ENCODE assay signal across 13 mouse cellular contexts in genomic region chr15:79443856-79444410, GRCm38 (mm10). TPM values are rescaled to one million over a fixed set of nuclear protein-coding genes. Genes with fewer than 3 reads are reported as not detected.
DNase-seq lines count a peak whose midpoint lies in the region; TF ChIP-seq lines count a peak whose summit lies in the region.
"Had no signal": no experiment of that assay in that cellular context is flagged by ENCODE, and none has a peak within 500 bp of the region (broad histone marks: within the 10 kb centered on the region; RNA-seq: fewer than 3 reads in every experiment).

No protein-coding gene starts in this region.

- intact Hi-C loops in left cerebral cortex, adult 2 months (cut with DNase I), result loop anchor here (2.0 kb wide), 1 partner anchor 61 kb away; the partner anchor contains the start of gene Kcnj4
- intact Hi-C loops in left cerebral cortex, postnatal 36 days (cut with DNase I), result loop anchor here (5.0 kb wide), 1 partner anchor 42 kb away; the partner anchor contains the start of gene Tmem184b

- TF ChIP-seq CTCF in left cerebral cortex, adult 2 months (IDR thresholded peaks at IDR 0.05), result no peak

- DNase-seq in heart, adult 11 months, result peak; percentile 93
- no peak for DNase-seq in heart, adult 8-10 months (ENCODE audit: low spot score)
- peak in 1 of 2 experiments; percentile 70 for DNase-seq in left cerebral cortex, adult 2 months (ENCODE audit: extremely low spot score in 1 of 2, low spot score in 2 of 2)
- DNase-seq in left cerebral cortex, adult 8-10 months (ENCODE audit: low spot score in 2 of 2), result no peak
- DNase-seq in left cerebral cortex, postnatal 36 days (ENCODE audit: low spot score in 2 of 2), result peak; percentile 63 to 74
- peak; percentile 81 for DNase-seq in telencephalon, adult 2 months (ENCODE audit: low read depth, low spot score)
- no peak for DNase-seq in adrenal gland, adult (ENCODE audit: inconsistent age in 2 of 2, low spot score in 1 of 2)
- DNase-seq: adrenal gland, postnatal 10 days; cerebellum, adult 2 months; heart, postnatal 4 days; kidney, postnatal 10 days had no signal

- peak overlapping the region; percentile 57; the same call in 1 of the 2 replicates for H3K27ac ChIP-seq in left cerebral cortex, adult 2 months
- H3K27ac ChIP-seq: liver, embryonic 14.5 days; neural tube, embryonic 13.5 days had no signal

- H3K4me3 ChIP-seq in left cerebral cortex, adult 2 months, result no peak overlapping the region
- H3K4me3 ChIP-seq: neural tube, embryonic 13.5 days had no signal

RNA-seq across cellular contexts. Expression of gene Csnk1e, which starts 11.4 kb away (rescaled TPM):
- 10 to 100 TPM; 49.3 to 64.6 (median 56.6) TPM for total RNA-seq in heart, adult 8-10 months (2022)
- total RNA-seq in left cerebral cortex, adult 2 months (2021), result 100 to 1,000 TPM; 153 to 159 TPM
- 100 to 1,000 TPM; 146 to 162 (median 152) TPM for total RNA-seq in left cerebral cortex, adult 8-10 months (2022)
- total RNA-seq in left cerebral cortex, postnatal 36 days (2021), result 100 to 1,000 TPM; 135 to 154 TPM

RNA-seq across cellular contexts. Expression of gene Tmem184b, which starts 40.6 kb away (rescaled TPM):
- total RNA-seq in heart, adult 8-10 months (2022), result 10 to 100 TPM; 34.6 to 46.1 (median 39.0) TPM
- 10 to 100 TPM; 73.7 to 82.2 TPM for total RNA-seq in left cerebral cortex, adult 2 months (2021)
- 10 to 100 TPM; 69.7 to 89.8 (median 75.6) TPM for total RNA-seq in left cerebral cortex, adult 8-10 months (2022)
- 10 to 100 TPM; 67.6 to 73.5 TPM for total RNA-seq in left cerebral cortex, postnatal 36 days (2021)

Comparison
In these comparisons a context has a peak if more than half of its experiments do, and no peak if none do; other contexts are left out.
1. DNase-seq: peak in heart, adult 11 months (single experiment), left cerebral cortex, postnatal 36 days (2 of 2) and telencephalon, adult 2 months (single experiment); none in heart, adult 8-10 months (single experiment), left cerebral cortex, adult 8-10 months (0 of 2) and adrenal gland, adult (0 of 2).